Mouse (Mus musculus) right cerebral cortex, postnatal 4 days (tissue): ENCODE measurements at regions not wholly inside any gene's neighbourhood (a gene's known extent, or its start where the extent isn't known, plus 50 kb on each side); places are given as distances from the start of the nearest gene placed in this dataset.
A peak's percentile ranks its signal among the peaks of the same experiment; 100 is the strongest.
"Not testable (repeated sequence)": the region's sequence is repeated elsewhere in the genome, so short reads cannot be mapped to it uniquely, and the experiment has no call there.

Experiments
- DNase-seq: peaks from one replicate; pipeline ENCODE4 v3.0.0-alpha.2; 2022

DNA sequence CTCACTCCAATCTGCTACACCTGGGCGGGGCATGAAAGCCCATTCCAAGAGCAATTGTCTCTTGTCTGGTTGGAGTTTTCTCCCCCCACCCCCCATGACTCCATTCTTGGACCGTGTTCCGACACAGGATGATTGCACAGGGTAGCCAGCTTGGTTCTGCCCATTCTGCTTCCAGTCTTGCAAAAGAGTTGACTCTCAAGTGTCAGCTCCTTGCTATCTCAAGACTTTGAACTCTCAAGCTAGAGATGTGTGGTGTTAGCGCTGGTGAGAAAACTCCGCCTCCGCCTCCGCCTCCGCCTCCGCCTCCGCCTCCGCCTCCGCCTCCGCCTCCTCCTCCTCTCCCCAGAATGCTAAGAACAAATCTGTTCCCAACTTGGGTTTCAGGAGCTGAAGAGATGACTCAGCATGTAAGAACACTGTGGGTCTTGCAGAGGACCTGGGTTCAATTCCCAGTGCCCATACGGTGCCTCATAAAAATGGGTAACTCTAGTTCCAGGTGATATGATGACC lies 135.1 kb downstream of the Bcat1 start:
- DNase-seq: no peak

- no peak for DNase-seq
These were observed 137.3 kb downstream of the Bcat1 start for GRCm38 (mm10) chr6:144938613-144939236.

DNA sequence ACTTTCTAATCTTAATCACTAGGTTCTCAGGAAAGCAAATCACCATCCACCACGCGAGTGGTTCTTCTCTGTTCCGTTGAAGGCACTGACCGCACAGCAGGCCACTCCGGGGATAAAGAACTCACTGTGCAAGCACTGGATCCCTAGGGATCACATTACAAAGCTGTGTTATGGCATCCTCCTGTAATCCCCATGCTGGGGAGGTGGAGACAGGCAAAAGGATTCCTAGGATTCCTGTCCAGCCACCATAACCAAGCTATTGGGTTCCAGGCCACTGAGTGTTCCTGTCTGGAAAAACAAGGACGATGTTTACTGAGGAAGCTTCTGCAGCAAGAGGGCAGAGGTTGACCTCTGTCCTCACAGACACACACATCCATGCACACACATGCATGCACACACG lies 138.8 kb downstream of the Bcat1 start:
- no peak for DNase-seq

- DNase-seq: no peak
These were observed 142.2 kb downstream of the Bcat1 start for GRCm38 (mm10) chr6:144933722-144934235.

DNA sequence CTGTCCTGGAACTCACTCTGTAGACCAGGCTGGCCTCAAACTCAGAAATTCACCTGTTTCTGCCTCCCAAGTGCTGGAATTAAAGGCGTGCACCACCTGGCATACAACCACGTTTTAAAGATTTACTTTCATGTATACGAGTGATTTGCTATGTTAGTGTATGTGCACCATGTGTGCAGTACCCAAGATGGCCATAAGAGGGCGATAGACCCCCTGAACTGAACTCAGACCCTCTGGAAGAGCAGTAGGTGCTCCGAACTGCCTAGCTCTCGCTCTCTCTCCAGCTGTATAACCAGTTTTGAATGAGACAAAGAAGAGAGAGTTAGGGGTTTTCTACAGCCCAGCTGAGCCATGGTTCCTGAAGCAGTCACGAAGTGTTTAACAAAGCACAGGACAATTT lies 143.6 kb downstream of the Bcat1 start:
- no peak for DNase-seq

DNA sequence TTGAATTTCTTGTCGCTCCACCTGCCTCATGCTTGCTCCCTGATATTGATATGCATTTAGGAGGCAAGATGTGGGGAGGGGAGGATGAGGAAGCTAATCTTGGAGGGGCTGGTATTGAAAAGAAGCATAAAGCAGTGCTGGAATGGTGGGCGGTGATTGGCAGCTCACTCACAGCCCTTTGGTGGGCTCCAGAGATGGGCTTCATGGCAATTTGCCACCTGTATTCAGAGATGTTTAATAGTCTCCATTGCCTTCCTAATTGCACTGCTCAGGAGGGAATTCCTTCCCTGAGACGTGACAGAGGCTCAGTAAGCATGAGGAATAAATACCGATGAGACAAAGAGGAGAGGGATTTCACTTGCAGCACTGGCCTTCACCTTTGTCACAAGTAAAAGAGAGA lies 146.0 kb downstream of the Bcat1 start:
- no peak for DNase-seq

DNA sequence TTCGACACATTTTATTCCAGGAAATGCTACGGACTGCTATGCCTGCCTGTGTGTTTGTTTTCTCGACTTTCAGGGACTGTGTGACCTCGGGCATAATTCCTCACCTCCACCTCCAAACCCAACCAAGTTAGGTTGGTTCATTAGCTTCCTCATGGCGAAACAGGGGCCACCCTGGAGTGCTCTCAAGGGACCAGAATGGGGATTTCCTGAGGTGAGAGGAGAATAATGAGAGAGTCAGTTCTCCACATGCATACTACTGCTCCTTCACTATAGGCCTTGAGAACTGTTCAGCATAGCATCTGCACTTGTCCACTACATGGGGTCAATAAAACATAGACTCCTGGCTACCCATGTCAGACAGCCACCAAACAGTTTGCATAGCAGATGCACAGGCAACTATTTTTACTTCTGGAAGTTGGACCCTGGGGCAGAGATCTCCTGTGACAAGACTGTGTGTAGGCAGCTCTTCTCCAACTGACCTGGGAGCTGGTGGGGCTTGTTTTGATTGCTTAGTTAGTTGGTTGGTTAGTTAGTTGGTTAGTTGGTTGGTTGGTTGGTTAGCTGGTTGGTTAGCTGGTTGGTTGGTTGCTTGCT lies 146.6 kb downstream of the Bcat1 start:
- no peak for DNase-seq

DNA sequence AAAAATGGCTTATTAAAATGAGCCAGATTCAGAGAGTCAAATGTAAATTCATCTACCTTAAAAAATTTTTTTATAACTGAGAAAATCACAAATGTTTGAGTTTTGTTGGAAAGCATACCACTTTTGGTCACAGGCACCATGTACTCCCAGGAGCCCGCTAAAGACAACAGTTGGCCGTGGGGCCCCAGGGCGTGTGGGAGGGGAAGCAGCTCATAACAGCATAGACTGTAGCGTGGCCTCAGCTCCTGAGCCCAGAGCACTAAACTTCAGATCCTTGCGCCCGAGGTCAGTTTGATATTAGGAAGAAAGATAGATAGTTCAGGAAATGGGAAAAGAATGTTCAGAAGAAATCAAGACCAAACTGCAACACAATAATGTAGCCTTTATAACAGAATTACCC lies 145.8 kb upstream of the Sox5 start:
- no peak for DNase-seq

GRCm38 (mm10) chr6:144922762-144923161 lies 141.0 kb upstream of the Sox5 start:
- no peak for DNase-seq

DNA sequence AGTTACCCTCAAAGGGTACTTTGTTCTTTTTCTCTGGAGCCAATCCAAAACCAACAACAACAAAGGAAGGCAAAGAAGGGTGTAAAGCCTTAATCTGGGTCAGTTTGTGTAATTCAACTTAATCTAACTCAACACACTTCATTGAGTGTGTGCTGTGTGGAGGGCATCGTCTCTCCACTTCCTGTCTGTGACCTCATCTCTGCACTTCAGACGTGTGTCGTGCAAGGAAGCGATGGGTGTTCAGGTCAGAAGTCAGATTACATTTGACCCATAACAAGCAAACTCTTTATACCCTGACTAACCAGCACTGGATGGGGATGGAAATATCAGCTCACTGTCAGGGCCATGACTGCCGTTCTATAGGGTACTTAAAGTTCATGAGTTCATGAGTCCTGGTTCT lies 138.0 kb upstream of the Sox5 start:
- no peak for DNase-seq

GRCm38 (mm10) chr6:144917128-144917527 lies 135.4 kb upstream of the Sox5 start:
- DNase-seq: no peak

- no peak for DNase-seq
These were observed 130.0 kb upstream of the Sox5 start for GRCm38 (mm10) chr6:144911781-144912180.

DNA sequence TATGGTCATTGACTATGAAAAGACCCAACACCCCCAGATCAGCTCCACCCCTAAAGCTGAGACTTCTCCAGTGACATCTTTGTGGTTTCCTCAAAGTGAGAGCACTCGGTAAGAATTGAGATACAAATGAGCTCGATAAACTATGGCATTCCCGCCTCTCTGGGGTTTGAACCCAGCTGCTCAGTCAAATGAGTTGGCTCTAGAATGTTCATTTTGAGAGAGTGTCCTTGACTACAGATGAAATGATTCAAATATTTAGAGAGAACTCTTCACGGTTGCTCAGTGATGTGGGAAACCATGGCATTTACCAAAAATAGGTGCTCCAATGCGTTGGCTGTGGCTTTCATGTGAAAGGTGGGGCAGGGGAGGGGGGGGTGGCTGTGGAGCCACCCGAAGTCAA lies 128.6 kb upstream of the Sox5 start:
- no peak for DNase-seq

- no peak for DNase-seq
These were observed 126.9 kb upstream of the Sox5 start for GRCm38 (mm10) chr6:144908646-144909045.

DNA sequence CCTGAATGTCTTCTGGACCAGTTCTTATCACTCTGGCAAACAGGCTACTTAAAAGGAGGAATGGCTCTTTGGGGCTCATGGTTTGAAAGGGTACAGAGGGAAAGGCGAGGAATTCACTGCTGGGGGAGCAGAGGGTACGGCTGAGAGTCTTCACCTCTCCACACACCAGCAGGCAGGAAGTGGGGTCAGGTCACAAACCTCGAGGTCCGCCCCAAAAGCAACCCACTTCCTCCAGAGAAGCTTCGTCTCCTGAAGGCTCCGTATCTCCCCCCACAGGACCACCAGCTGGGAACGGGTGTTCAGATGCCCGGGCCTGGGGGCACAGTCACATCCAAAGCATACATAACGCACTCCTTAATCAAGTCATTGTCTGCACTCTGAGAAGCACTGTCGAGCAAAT lies 121.4 kb upstream of the Sox5 start:
- DNase-seq: no peak

DNA sequence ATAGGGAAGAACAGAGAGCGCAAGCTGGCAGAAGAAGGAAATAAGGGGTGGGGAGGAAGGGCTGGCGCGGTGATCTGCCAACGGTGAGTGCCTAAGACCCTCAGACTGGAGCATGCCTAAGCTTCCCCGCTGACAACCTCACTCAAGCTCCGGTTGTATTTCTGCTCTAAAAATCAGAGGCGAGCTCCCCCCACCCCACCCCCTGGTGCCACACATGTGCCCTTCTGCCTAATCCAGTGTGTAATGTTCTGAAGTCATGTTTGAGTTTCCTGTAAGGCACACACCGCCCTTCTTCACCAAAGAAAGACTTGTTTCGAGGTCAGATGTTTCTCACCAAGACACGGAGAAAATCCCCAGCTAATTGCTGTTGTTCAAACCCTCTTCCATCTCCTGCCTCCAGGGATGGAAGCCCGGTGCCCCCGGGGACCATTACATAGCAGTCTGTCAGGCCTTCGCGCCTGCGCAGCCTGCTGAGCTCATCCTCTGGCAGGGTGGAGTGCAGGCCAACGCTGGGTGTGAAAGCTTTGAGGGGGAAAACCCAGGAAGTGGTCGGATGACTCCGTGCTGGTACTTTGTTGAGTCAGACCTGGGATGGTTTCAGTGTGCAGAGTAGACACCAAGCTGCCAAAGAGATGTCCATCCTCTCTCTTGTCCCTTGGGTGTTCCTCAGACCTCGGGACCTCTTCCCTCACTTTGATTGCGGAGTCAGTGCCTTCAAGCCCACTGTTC lies 120.7 kb upstream of the Sox5 start:
- no peak for DNase-seq

GRCm38 (mm10) chr6:144901825-144902224 lies 120.0 kb upstream of the Sox5 start:
- no peak for DNase-seq

GRCm38 (mm10) chr6:144900858-144901257 lies 119.1 kb upstream of the Sox5 start:
- DNase-seq: not testable (repeated sequence)

- DNase-seq: no peak
These were observed 115.7 kb upstream of the Sox5 start for GRCm38 (mm10) chr6:144897526-144897925.

GRCm38 (mm10) chr6:144890914-144891313 lies 109.1 kb upstream of the Sox5 start:
- DNase-seq: no peak

- DNase-seq: no peak
These were observed 108.4 kb upstream of the Sox5 start for GRCm38 (mm10) chr6:144890166-144890565.

DNA sequence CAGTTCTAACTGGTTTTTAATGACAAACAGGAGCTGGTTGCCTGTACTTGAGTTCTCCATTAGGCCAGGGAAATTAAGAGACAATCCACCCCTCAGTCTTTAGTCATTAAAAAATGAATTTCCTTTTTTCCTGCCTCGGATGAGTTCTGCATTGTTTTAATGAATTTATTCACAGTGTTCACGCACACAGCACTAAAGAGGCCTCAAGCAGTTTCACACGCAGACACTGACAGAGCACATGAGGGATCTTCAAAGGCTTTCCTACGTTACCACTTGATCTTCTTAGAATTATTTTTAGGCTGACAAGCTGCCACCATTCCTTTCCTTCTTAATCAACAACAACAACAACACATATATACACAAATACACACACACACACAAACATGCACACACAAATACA lies 101.3 kb upstream of the Sox5 start:
- no peak for DNase-seq

DNA sequence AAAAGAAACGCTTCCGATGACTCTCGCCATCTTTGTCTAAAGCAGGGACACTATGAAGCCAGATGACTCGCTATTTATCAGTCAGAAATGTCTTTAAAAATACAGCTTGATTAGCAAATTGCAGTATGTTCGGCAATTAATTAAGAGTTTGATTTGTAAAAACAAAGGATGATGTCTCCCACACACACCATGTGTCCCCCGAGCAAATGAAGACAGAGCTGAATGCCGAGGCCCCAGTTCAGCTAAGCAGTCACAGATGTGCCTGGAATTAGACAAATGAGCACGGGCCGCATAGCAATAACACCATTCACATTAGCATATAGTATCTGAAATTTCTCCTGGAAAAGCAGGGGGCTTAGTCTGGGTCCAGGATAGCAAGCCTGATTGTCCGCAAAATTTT lies 98.3 kb upstream of the Sox5 start:
- no peak for DNase-seq

DNA sequence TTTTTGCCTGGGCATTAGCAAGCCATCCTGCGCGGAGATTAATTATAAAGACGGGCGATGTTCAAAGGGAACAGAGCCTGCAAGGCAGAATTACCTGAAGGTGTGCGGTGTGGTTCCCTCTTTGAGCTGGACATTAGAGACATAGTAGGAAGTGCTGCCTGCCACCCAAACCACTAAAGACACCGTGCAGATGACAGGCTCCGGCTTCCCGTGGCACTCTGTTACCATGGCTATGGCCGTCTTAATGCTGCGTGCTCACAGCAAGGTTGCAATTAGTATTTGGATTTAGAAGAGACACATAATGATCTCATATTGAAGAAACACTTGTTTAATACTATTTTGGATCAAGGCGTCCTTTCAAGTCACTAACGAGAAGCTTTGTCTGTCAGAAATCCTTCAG lies 95.0 kb upstream of the Sox5 start:
- DNase-seq: peak; percentile 20
